Mouse (Mus musculus) left cerebral cortex, postnatal 10 days (tissue): Measurements from ENCODE around the gene Sox15. TPM values are rescaled to one million over a fixed set of nuclear protein-coding genes. Genes with fewer than 3 reads are reported as not detected.
A peak's percentile ranks its signal among the peaks of the same experiment; 100 is the strongest.
"Not testable (repeated sequence)": the region's sequence is repeated elsewhere in the genome, so short reads cannot be mapped to it uniquely, and the experiment has no call there.

ENCODE experiments used
- DNase-seq, 2 experiments: peaks; one replicate each; pipeline ENCODE4 v3.0.0; 2021 to 2022; ENCODE audit warnings: low spot score in 2 of 2, mixed read lengths in 1 of 2; ENCODE audit errors: extremely low spot score in 1 of 2
- intact Hi-C: fragments of 180-260 bp; cut with DNase I; formaldehyde crosslinking; loops from one replicate; pipeline ENCODE4 v1.15.1; 2025
- microRNA-seq: library from miRNA; unstranded; fragments of <30 nt; microRNA quantifications from one replicate; pipeline ENCODE4 v1.2.0, GENCODE M21; 2022
- total RNA-seq, 2 experiments: library from RNA; stranded (reverse); gene quantifications; 2 replicates each; pipeline ENCODE4 v1.2.3; 2021

Gene Sox15
- total RNA-seq, 2 experiments from 2014 or later: not detected

GRCm38 (mm10) chr11:69692863-69693262 lies 37.7 kb downstream of the Sox15 start:
- intact Hi-C loops: no loop called here
- DNase-seq: no peak

- intact Hi-C loops: no loop called here
- DNase-seq: no peak
Measured at GRCm38 (mm10) chr11:69693421-69693965, 38.4 kb downstream of the Sox15 start.

- DNase-seq: no peak
- intact Hi-C loops: no loop called here
Measured at GRCm38 (mm10) chr11:69695046-69695360, 39.9 kb downstream of the Sox15 start.

- intact Hi-C loops: no loop called here
- peak in 1 of 2 experiments; percentile 87 for DNase-seq
Measured at GRCm38 (mm10) chr11:69695361-69696181, 40.5 kb downstream of the Sox15 start, which contains the start of the genes Tnfsf12 and Tnfsfm13. Gene Tnfsf12, minus strand, starts transcription at chr11:69695849. Gene Tnfsfm13, minus strand, starts transcription at chr11:69696098.

- intact Hi-C loops: no loop called here
Measured at GRCm38 (mm10) chr11:69697396-69697795, 42.3 kb downstream of the Sox15 start.

GRCm38 (mm10) chr11:69698574-69698973 lies 43.5 kb downstream of the Sox15 start:
- intact Hi-C loops: no loop called here
- no peak for DNase-seq

More at GRCm38 (mm10) chr11:69697396-69697795, 42.3 kb downstream of the Sox15 start:
- DNase-seq: no peak

GRCm38 (mm10) chr11:69699595-69699994 lies 44.5 kb downstream of the Sox15 start:
- intact Hi-C loops: no loop called here

GRCm38 (mm10) chr11:69702886-69703285 lies 47.8 kb downstream of the Sox15 start:
- intact Hi-C loops, DNase-seq: not testable (repeated sequence)

More at GRCm38 (mm10) chr11:69699595-69699994, 44.5 kb downstream of the Sox15 start:
- no peak for DNase-seq

GRCm38 (mm10) chr11:69703381-69703780 lies 48.3 kb downstream of the Sox15 start:
- not testable (repeated sequence) for DNase-seq

GRCm38 (mm10) chr11:69703814-69704612 lies 48.9 kb downstream of the Sox15 start:
- intact Hi-C loops: no loop called here
- DNase-seq: no peak

More at GRCm38 (mm10) chr11:69703381-69703780, 48.3 kb downstream of the Sox15 start:
- intact Hi-C loops: not testable (repeated sequence)

- no peak for DNase-seq
- intact Hi-C loops: no loop called here
Measured at GRCm38 (mm10) chr11:69704613-69705010, 49.5 kb downstream of the Sox15 start.

Small RNAs within 50 kb of the gene (microRNA-seq; reads per million reads assigned to microRNA genes)
- gene Mir1934: 4.6 reads per million, percentile 16 among the genes with 10 or more reads in this experiment
- gene Mir467f: not detected

Other genes with a start within 250 kb of the Sox15 start
- gene Kdm6b, start 241.6 kb upstream of the Sox15 start, total RNA-seq: 10 to 100 TPM; 42.7 to 43.9 TPM
- 1 to 10 TPM; 4.2 to 5.7 TPM for gene Dnah2, start 106.2 kb upstream of the Sox15 start, total RNA-seq
- gene Efnb3, start 95.1 kb upstream of the Sox15 start, total RNA-seq: 100 to 1,000 TPM; 147 to 154 TPM
- 1 to 10 TPM; 6.3 to 7.6 TPM for gene Wrap53, start 75.1 kb upstream of the Sox15 start, total RNA-seq
- 10 to 100 TPM; 20.5 to 26.1 TPM for gene Trp53, start 75.0 kb upstream of the Sox15 start, total RNA-seq
- gene Atp1b2, start 49.4 kb upstream of the Sox15 start, total RNA-seq: 100 to 1,000 TPM; 395 to 416 TPM
- not detected for gene Shbg, start 37.4 kb upstream of the Sox15 start, total RNA-seq
- gene Sat2, start 33.3 kb upstream of the Sox15 start, total RNA-seq: 10 to 100 TPM; 12.7 to 15.2 TPM
- gene Fxr2, start 22.3 kb upstream of the Sox15 start, total RNA-seq: 10 to 100 TPM; 92.0 to 99.4 TPM
- gene Mpdu1, start 7.3 kb downstream of the Sox15 start, total RNA-seq: 10 to 100 TPM; 87.3 to 95.6 TPM
- gene Cd68, start 10.8 kb downstream of the Sox15 start, total RNA-seq: 10 to 100 TPM; 11.6 to 12.2 TPM
- gene Eif4a1, start 17.1 kb downstream of the Sox15 start, total RNA-seq: 100 to 1,000 TPM; 455 to 466 TPM
- gene Senp3, start 26.8 kb downstream of the Sox15 start, total RNA-seq: 100 to 1,000 TPM in 1 of 2 experiments, 10 to 100 TPM in 1; 96.9 to 103 TPM
- gene Tnfsf13, start 30.5 kb downstream of the Sox15 start, total RNA-seq: 1 to 10 TPM in 1 of 2 experiments, under 1 TPM in 1; 0.39 to 1.6 TPM
- gene Tnfsf12, start 40.5 kb downstream of the Sox15 start, total RNA-seq: 1 to 10 TPM; 7.4 TPM
- gene Tnfsfm13, start 40.8 kb downstream of the Sox15 start, total RNA-seq: 1 to 10 TPM in 1 of 2 experiments, under 1 TPM in 1; 0.81 to 1.5 TPM
- 10 to 100 TPM; 52.1 to 52.9 TPM for gene Polr2a, start 103.3 kb downstream of the Sox15 start, total RNA-seq
- gene Slc35g3, start 106.7 kb downstream of the Sox15 start, total RNA-seq: not detected
- gene Zbtb4, start 110.6 kb downstream of the Sox15 start, total RNA-seq: 10 to 100 TPM; 57.1 to 67.6 TPM
- 1 to 10 TPM in 1 of 2 experiments, under 1 TPM in 1; 0.95 to 1.2 TPM for gene Chrnb1, start 140.6 kb downstream of the Sox15 start, total RNA-seq
- 10 to 100 TPM; 20.0 to 21.5 TPM for gene Fgf11, start 146.5 kb downstream of the Sox15 start, total RNA-seq
- gene Tmem102, start 150.3 kb downstream of the Sox15 start, total RNA-seq: not detected
- gene Gm39566, start 160.0 kb downstream of the Sox15 start, total RNA-seq: not detected
- gene Spem2, start 163.2 kb downstream of the Sox15 start, total RNA-seq: not detected
- under 1 TPM; 0.45 to 0.57 TPM for gene Spem1, start 166.9 kb downstream of the Sox15 start, total RNA-seq
- gene Nlgn2, start 182.5 kb downstream of the Sox15 start, total RNA-seq: 100 to 1,000 TPM; 268 to 274 TPM
- 100 to 1,000 TPM; 151 to 159 TPM for gene Tmem256, start 183.2 kb downstream of the Sox15 start, total RNA-seq
- gene Plscr3, start 191.1 kb downstream of the Sox15 start, total RNA-seq: 10 to 100 TPM; 28.4 to 32.2 TPM
- under 1 TPM; 0.11 to 0.14 TPM for gene Tnk1, start 203.4 kb downstream of the Sox15 start, total RNA-seq
- not detected for gene Tmem95, start 222.7 kb downstream of the Sox15 start, total RNA-seq
- under 1 TPM; 0.57 to 0.62 TPM for gene Kctd11, start 226.1 kb downstream of the Sox15 start, total RNA-seq
- under 1 TPM; 0.15 to 0.26 TPM for gene Acap1, start 240.2 kb downstream of the Sox15 start, total RNA-seq
- gene 2810408A11Rik, start 245.7 kb downstream of the Sox15 start, total RNA-seq: 1 to 10 TPM; 1.8 TPM
- gene Neurl4, start 245.8 kb downstream of the Sox15 start, total RNA-seq: 100 to 1,000 TPM; 126 to 129 TPM